9 mouse cellular contexts compared by ENCODE assay signal in the genomic region with DNA sequence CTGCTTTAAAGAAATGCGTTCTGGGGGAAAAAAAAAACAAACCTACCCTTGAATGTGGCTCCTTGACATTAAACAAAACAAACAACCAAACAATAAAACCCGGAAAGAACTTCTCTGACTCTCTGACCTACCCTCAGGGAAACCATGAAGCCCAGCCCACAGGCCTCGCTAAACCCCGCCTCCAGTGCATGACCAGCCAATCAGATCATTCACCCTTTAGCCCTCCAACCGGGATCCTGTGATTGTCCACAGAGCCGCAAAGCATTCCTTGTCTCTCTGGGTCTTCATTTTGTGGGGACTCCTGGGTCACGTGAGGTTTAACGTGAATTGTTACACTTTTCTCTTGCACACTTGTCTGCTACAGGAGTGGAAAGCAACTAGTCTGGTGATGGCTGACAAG. TPM values are rescaled to one million over a fixed set of nuclear protein-coding genes. Genes with fewer than 3 reads are reported as not detected.
DNase-seq lines count a peak whose midpoint lies in the region; ATAC-seq and TF ChIP-seq lines count a peak whose summit lies in the region.
"Had no signal": no experiment of that assay in that cellular context is flagged by ENCODE, and none has a peak within 500 bp of the region (broad histone marks: within the 10 kb centered on the region; RNA-seq: fewer than 3 reads in every experiment).

No protein-coding gene starts in this region.

- H3K27me3 ChIP-seq in hindbrain, embryonic 12.5 days: no peaks in the 10 kb centered on the region
- H3K27me3 ChIP-seq in hindbrain, embryonic 13.5 days: no peaks in the 10 kb centered on the region
- H3K27me3 ChIP-seq in kidney, adult 2 months (replicated peaks; ENCODE audit: control insufficient read depth, insufficient read depth, low read length): no peaks in the 10 kb centered on the region
- H3K27me3 ChIP-seq: megakaryocyte, embryonic 14.5 days had no signal

- H3K4me1 ChIP-seq in hindbrain, embryonic 12.5 days: peaks cover 5% of the 10 kb centered on the region; the same call in 1 of the 2 replicates
- H3K4me1 ChIP-seq in hindbrain, embryonic 13.5 days (replicated peaks): peaks cover 7% of the 10 kb centered on the region
- H3K4me1 ChIP-seq in brown adipose tissue, adult 24 weeks (ENCODE audit: control insufficient read depth, insufficient read depth, insufficient read length, low read length): no peaks in the 10 kb centered on the region
- 0 out of 2 replicates have a peak, but pooled peaks cover 2% of the 10 kb centered on the region for H3K4me1 ChIP-seq in kidney, adult 2 months (ENCODE audit: control insufficient read depth, insufficient read depth, low read length)

- 0 out of 2 replicates have a peak overlapping the region, but pooled peaks have one; percentile 6 for H3K4me2 ChIP-seq in hindbrain, embryonic 12.5 days (replicated peaks)
- H3K4me2 ChIP-seq in hindbrain, embryonic 13.5 days: no peak overlapping the region

- peak; percentile 63 for DNase-seq in kidney, adult 2 months
- peak; percentile 73 for DNase-seq in lung, postnatal 36 days
- no peak for DNase-seq in urinary bladder, postnatal 36 days (ENCODE audit: low spot score in 2 of 2)
- DNase-seq in cerebellum, adult 11-12 months: no peak
- no peak for DNase-seq in gastrocnemius, postnatal 25 days

- ATAC-seq in hindbrain, embryonic 12.5 days (ENCODE audit: low FRiP score): no peak
- ATAC-seq in hindbrain, embryonic 13.5 days (ENCODE audit: low FRiP score): no peak

- H3K4me3 ChIP-seq in hindbrain, embryonic 12.5 days: no peak overlapping the region
- H3K4me3 ChIP-seq in hindbrain, embryonic 13.5 days: no peak overlapping the region
- 0 out of 2 replicates have a peak overlapping the region, but pooled peaks have one; percentile 26 for H3K4me3 ChIP-seq in brown adipose tissue, adult 24 weeks (ENCODE audit: insufficient read depth, low read depth, low read length)
- H3K4me3 ChIP-seq in kidney, adult 2 months (ENCODE audit: insufficient read depth, low read depth, low read length): no peak overlapping the region; the same call in 1 of the 2 replicates
- H3K4me3 ChIP-seq: megakaryocyte, embryonic 14.5 days had no signal

- no peaks in the 10 kb centered on the region for H3K36me3 ChIP-seq in hindbrain, embryonic 12.5 days
- no peaks in the 10 kb centered on the region for H3K36me3 ChIP-seq in hindbrain, embryonic 13.5 days
- H3K36me3 ChIP-seq in kidney, adult 2 months (ENCODE audit: control insufficient read depth, insufficient read depth, low read length): no peaks in the 10 kb centered on the region

- 0 out of 2 replicates have a peak, but pooled peaks cover 3% of the 10 kb centered on the region for H3K9me3 ChIP-seq in hindbrain, embryonic 12.5 days (replicated peaks)
- no peaks in the 10 kb centered on the region for H3K9me3 ChIP-seq in hindbrain, embryonic 13.5 days

- TF ChIP-seq POLR2A in kidney, adult 2 months (IDR thresholded peaks at IDR 0.05; ENCODE audit: low read depth, low read length): no peak

- no peak overlapping the region for H3K9ac ChIP-seq in hindbrain, embryonic 12.5 days
- H3K9ac ChIP-seq in hindbrain, embryonic 13.5 days: no peak overlapping the region

- 30% methylated on average over 8 of the region's 8 CpGs for WGBS in hindbrain, embryonic 12.5 days
- 24% methylated on average over 8 of the region's 8 CpGs for WGBS in hindbrain, embryonic 13.5 days
- 39% methylated on average over 8 of the region's 8 CpGs for WGBS in kidney, adult 2 months

- no peak overlapping the region for H3K27ac ChIP-seq in hindbrain, embryonic 12.5 days
- no peak overlapping the region for H3K27ac ChIP-seq in hindbrain, embryonic 13.5 days
- H3K27ac ChIP-seq in brown adipose tissue, adult 24 weeks (replicated peaks; ENCODE audit: low read depth, low read length): no peak overlapping the region
- H3K27ac ChIP-seq in kidney, adult 2 months (ENCODE audit: insufficient read depth, low read depth, low read length): no peak overlapping the region

- no peak for TF ChIP-seq CTCF in kidney, adult 2 months (conservative IDR thresholded peaks at IDR 0.05; ENCODE audit: insufficient read depth, insufficient read length, low read depth, low read length)

RNA-seq across cellular contexts. Expression of a gene that starts 37.8 kb away (rescaled TPM):
- polyA plus RNA-seq in hindbrain, embryonic 12.5 days (2016; fragmentation: Nextera tagmentation; extraction: Ambion mirVana): 87.2 and 92.3 TPM in 2 replicates
- polyA plus RNA-seq in hindbrain, embryonic 13.5 days (2015; fragmentation: Nextera tagmentation; extraction: Ambion mirVana): 44.6 and 53.1 TPM in 2 replicates
- 67.0 and 75.8 TPM in 2 replicates for polyA plus RNA-seq in brown adipose tissue, adult 24 weeks (2012; ENCODE audit: insufficient read depth, insufficient read length, missing spikeins)
- polyA plus RNA-seq in kidney, adult 2 months (2012; rRNA removed): 109 and 111 TPM in 2 replicates
- 10 to 100 TPM; 23.0 to 27.2 TPM for total RNA-seq in gastrocnemius, postnatal 25 days (2021)

Comparison
In these comparisons a context has a peak if more than half of its experiments do, and no peak if none do; other contexts are left out.
1. DNase-seq: peak in kidney, adult 2 months (single experiment) and lung, postnatal 36 days (single experiment); none in urinary bladder, postnatal 36 days (0 of 2), cerebellum, adult 11-12 months (single experiment) and gastrocnemius, postnatal 25 days (single experiment).